Mouse (Mus musculus): ENCODE data around the gene Iqgap3. TPM values are rescaled to one million over a fixed set of nuclear protein-coding genes. Genes with fewer than 3 reads are reported as not detected.
A peak's percentile ranks its signal among the peaks of the same experiment; 100 is the strongest.

Iqgap3 gene
- polyA plus RNA-seq, 1 experiment from 2014 or later = 19.5 TPM

- under 1% methylated on average over 57 of the region's 57 CpGs for WGBS
- Histone ChIP-seq H3K9me3 (no peaks in the 10 kb centered on the region), H3K36me3 (no peaks in the 10 kb centered on the region), H3K4me3 (peak overlapping the region; percentile 70), H3K27me3 (ENCODE audit: insufficient read depth, poor library complexity, severe bottlenecking) (peaks cover 29% of the 10 kb centered on the region), H3K27ac (peak overlapping the region; percentile 93), H3K4me1 (replicated peaks) (peaks cover 99% of the 10 kb centered on the region)
- DNase-seq (ENCODE audit: low spot score) = no peak
Measured at GRCm38 (mm10) chr3:88142546-88142915, 60.8 kb downstream of the Iqgap3 start.

- H3K9me3 ChIP-seq = no peaks in the 10 kb centered on the region
- peak; percentile 49 for DNase-seq (ENCODE audit: low spot score)
- H3K27me3 ChIP-seq (ENCODE audit: insufficient read depth, poor library complexity, severe bottlenecking) = peaks cover 29% of the 10 kb centered on the region
- H3K4me1 ChIP-seq (replicated peaks) = peaks cover 99% of the 10 kb centered on the region
- peak overlapping the region; percentile 93 for H3K27ac ChIP-seq
- WGBS = 1% methylated on average over 33 of the region's 33 CpGs
- H3K36me3 ChIP-seq = no peaks in the 10 kb centered on the region
- peak overlapping the region; percentile 70 for H3K4me3 ChIP-seq
Measured at GRCm38 (mm10) chr3:88142916-88143771, 61.4 kb downstream of the Iqgap3 start.

DNA sequence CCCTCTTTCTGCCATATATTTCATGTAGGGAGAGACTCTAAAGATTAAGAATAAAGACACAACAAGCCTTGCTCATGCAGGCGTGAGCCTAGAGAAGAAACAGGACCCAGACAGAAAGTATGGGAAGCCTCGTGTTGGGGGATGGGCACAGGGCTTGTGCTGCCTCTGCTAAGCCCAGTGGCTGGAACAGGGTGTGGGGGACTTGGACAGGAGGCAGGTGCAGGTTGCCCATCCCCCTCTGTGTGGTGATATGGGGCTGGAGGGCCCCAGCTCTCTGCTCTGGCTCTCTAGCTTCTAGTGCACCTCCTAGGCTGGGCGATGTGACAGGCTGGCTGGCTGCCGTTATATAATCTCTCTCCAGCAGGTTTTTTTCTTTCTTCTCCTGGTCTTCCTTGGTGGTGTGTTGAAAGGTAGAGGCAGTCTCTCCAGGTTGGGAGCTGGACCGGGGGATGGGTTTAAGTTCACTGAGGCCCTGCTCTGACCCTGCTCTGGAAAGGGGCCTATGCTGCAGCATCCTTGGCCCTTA lies 62.3 kb downstream of the Iqgap3 start:
- peaks cover 27% of the 10 kb centered on the region for H3K27me3 ChIP-seq (ENCODE audit: insufficient read depth, poor library complexity, severe bottlenecking)
- H3K27ac ChIP-seq = peak overlapping the region; percentile 93
- H3K4me3 ChIP-seq = peak overlapping the region; percentile 70
- peaks cover 100% of the 10 kb centered on the region for H3K4me1 ChIP-seq (replicated peaks)
- H3K9me3 ChIP-seq = no peaks in the 10 kb centered on the region
- WGBS = 32% methylated on average over 5 of the region's 5 CpGs
- no peak for DNase-seq (ENCODE audit: low spot score)
- H3K36me3 ChIP-seq = no peaks in the 10 kb centered on the region

DNA sequence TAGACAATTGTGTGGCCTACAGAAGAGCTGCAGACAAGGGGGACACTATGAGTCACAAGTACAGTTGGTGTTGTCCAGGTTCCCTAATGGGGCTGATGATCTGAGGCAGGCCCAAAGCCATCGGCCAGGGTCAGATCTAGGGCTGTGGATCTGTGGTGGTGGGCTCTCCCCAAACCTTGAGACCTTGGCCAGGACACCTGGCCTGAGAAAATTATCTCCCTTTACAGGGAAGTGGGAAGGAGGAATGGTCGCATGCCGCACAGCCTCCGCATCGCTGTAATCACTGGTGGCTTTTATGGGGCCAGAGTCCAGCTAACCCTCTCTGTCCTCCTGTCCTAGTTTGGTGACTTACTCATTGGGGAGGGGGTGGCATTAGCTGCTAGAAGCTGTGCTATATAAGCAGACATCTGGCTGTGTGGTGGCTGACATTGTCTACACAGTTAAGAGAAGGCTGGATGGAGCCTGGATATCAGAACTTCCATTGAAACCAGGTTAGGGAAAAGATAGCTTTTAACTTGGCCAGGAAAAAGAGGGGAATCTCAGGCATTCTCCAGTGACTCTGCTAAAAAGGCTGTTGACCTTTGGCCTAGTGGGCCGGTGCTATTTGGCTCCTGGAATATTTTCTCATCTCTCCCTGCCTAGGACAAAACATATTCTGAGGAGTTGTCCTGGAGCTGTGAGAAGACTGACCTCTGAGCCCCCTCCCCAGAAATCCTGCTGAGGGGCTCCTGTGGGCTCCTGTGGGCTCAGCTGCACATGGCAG lies 63.1 kb downstream of the Iqgap3 start:
- 73% methylated on average over 6 of the region's 6 CpGs for WGBS
- peaks cover 100% of the 10 kb centered on the region for H3K4me1 ChIP-seq (replicated peaks)
- H3K9me3 ChIP-seq = no peaks in the 10 kb centered on the region
- H3K27ac ChIP-seq = peak overlapping the region; percentile 93
- H3K36me3 ChIP-seq = no peaks in the 10 kb centered on the region
- peak overlapping the region; percentile 70 for H3K4me3 ChIP-seq
- peaks cover 19% of the 10 kb centered on the region for H3K27me3 ChIP-seq (ENCODE audit: insufficient read depth, poor library complexity, severe bottlenecking)
- DNase-seq (ENCODE audit: low spot score) = no peak

DNA sequence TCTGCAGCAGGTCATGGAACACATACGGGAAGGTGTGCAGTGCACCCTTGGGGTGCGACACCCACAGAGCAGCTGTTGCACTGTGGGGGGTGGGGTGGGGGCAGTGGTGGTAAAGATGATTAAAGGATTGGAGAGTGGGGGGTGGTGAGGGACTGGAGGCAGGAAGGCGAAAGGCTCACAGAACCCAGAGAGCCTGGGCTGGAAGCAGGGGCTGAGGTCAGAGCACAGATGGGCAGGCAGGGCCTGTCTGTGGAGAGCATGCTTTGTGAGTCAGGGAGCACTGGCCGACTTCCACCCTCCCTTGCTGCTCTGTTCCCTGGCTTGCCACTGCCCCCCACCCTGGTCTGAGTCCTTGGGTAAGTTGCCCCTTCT lies 63.6 kb downstream of the Iqgap3 start:
- H3K36me3 ChIP-seq = no peaks in the 10 kb centered on the region
- WGBS = 36% methylated on average over 4 of the region's 4 CpGs
- no peaks in the 10 kb centered on the region for H3K9me3 ChIP-seq
- H3K4me3 ChIP-seq = peak overlapping the region; percentile 70
- peaks cover 100% of the 10 kb centered on the region for H3K4me1 ChIP-seq (replicated peaks)
- no peak for DNase-seq (ENCODE audit: low spot score)
- peaks cover 14% of the 10 kb centered on the region for H3K27me3 ChIP-seq (ENCODE audit: insufficient read depth, poor library complexity, severe bottlenecking)
- peak overlapping the region; percentile 93 for H3K27ac ChIP-seq

DNA sequence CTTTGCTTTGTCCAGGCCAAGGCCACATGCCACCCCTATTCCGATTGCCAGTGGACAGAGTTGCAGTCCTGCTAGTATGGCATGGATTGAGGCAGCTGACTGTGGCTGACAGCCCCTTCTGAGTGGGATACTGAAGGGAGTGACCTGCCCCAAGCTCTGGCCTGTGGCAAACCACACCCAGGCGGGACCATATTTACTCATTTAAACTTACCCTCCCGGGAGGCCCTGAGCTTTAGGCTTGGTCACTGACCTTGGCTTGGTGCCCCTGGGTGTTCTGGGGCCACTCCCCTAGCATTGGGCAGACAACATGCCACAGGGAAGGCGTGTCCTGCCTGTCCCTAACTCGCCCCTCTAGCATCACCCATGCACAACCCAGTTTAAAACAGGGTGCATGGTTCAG lies 64.2 kb downstream of the Iqgap3 start:
- Histone ChIP-seq H3K36me3 (no peaks in the 10 kb centered on the region), H3K4me1 (replicated peaks) (peaks cover 100% of the 10 kb centered on the region), H3K27ac (peak overlapping the region; percentile 93), H3K9me3 (no peaks in the 10 kb centered on the region), H3K4me3 (peak overlapping the region; percentile 70; the same call in 1 of the 2 replicates), H3K27me3 (ENCODE audit: insufficient read depth, poor library complexity, severe bottlenecking) (peaks cover 8% of the 10 kb centered on the region)
- 65% methylated on average over 5 of the region's 5 CpGs for WGBS
- DNase-seq (ENCODE audit: low spot score) = no peak

DNA sequence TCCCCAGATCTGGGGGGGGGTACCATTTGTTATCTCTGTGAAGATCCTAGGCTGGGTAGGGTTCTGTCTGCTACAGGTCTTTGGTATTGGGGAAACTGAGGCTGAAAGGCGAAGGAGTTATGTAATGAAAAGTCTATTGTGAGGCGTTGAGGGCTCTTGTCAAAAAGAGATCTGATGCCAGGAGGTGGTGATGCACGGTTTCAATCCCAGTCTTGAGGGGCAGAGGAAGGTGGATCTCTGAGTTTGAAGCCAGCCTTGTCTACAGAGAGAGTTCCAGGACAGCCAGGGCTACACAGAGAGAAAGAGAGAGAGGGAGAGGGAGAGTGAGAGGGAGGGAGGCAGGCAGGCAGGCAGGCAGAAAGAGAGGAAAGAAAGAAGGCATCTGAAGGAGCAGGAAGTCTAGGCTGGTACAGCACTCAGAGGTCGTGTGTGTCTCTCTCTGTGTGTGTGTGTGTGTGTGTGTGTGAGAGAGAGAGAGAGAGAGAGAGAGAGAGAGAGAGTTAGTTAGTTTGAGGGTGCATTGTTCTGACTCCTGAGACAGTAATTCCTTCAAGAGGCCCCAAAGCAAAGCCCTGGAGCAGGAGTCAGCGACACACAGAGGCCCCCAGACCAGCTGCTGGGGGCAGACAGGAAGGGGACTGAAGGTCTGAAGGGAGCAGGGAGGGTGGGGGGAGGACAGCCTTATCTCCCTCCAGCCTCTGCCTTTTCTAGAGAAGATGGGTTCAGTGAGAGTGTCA lies 64.8 kb downstream of the Iqgap3 start:
- Histone ChIP-seq H3K9me3 (no peaks in the 10 kb centered on the region), H3K4me3 (peak overlapping the region; percentile 70; the same call in 1 of the 2 replicates), H3K36me3 (no peaks in the 10 kb centered on the region), H3K4me1 (replicated peaks) (peaks cover 100% of the 10 kb centered on the region), H3K27me3 (ENCODE audit: insufficient read depth, poor library complexity, severe bottlenecking) (peaks cover 2% of the 10 kb centered on the region), H3K27ac (peak overlapping the region; percentile 93)
- WGBS = 46% methylated on average over 5 of the region's 5 CpGs
- no peak for DNase-seq (ENCODE audit: low spot score)

DNA sequence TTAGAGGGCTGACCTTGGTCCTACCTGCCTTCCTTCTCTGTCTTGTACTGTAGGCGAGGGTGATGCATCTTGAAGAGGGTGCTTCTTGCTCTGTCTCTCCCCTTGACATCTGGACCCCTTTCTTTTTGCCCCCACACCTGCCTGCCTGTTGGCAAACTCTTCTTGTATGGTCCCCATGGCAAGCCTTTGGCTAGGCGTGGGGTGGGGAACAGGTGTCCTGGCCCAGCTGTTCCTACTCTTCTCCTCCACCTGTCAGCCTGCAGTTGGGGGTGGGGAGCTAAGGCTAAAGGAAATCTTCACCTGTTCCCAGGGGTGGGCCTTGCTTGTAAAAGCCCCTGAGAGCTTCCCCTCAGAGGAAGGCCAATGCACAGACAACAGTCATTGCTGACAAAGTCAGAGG lies 65.7 kb downstream of the Iqgap3 start:
- Histone ChIP-seq H3K9me3 (no peaks in the 10 kb centered on the region), H3K4me1 (replicated peaks) (peaks cover 100% of the 10 kb centered on the region), H3K27me3 (ENCODE audit: insufficient read depth, poor library complexity, severe bottlenecking) (no peaks in the 10 kb centered on the region), H3K27ac (peak overlapping the region; percentile 93; the same call in 1 of the 2 replicates), H3K36me3 (no peaks in the 10 kb centered on the region), H3K4me3 (no peak overlapping the region)
- no peak for DNase-seq (ENCODE audit: low spot score)
- WGBS = 75% methylated on average over 2 of the region's 2 CpGs

- H3K4me1 ChIP-seq (replicated peaks) = peaks cover 99% of the 10 kb centered on the region
- no peak overlapping the region for H3K4me3 ChIP-seq
- H3K36me3 ChIP-seq = no peaks in the 10 kb centered on the region
- H3K9me3 ChIP-seq = no peaks in the 10 kb centered on the region
- DNase-seq (ENCODE audit: low spot score) = no peak
- H3K27me3 ChIP-seq (ENCODE audit: insufficient read depth, poor library complexity, severe bottlenecking) = no peaks in the 10 kb centered on the region
- 0 out of 2 replicates have a peak overlapping the region, but pooled peaks have one; percentile 93 for H3K27ac ChIP-seq
- 86% methylated on average over 1 of the region's 1 CpGs for WGBS
Measured at GRCm38 (mm10) chr3:88147866-88148265, 66.1 kb downstream of the Iqgap3 start.

- Histone ChIP-seq H3K27ac (no peak overlapping the region), H3K36me3 (no peaks in the 10 kb centered on the region), H3K4me3 (no peak overlapping the region), H3K4me1 (replicated peaks) (peaks cover 99% of the 10 kb centered on the region), H3K9me3 (no peaks in the 10 kb centered on the region), H3K27me3 (ENCODE audit: insufficient read depth, poor library complexity, severe bottlenecking) (no peaks in the 10 kb centered on the region)
- WGBS = 88% methylated on average over 5 of the region's 5 CpGs
- no peak for DNase-seq (ENCODE audit: low spot score)
Measured at GRCm38 (mm10) chr3:88148354-88148753, 66.6 kb downstream of the Iqgap3 start.

DNA sequence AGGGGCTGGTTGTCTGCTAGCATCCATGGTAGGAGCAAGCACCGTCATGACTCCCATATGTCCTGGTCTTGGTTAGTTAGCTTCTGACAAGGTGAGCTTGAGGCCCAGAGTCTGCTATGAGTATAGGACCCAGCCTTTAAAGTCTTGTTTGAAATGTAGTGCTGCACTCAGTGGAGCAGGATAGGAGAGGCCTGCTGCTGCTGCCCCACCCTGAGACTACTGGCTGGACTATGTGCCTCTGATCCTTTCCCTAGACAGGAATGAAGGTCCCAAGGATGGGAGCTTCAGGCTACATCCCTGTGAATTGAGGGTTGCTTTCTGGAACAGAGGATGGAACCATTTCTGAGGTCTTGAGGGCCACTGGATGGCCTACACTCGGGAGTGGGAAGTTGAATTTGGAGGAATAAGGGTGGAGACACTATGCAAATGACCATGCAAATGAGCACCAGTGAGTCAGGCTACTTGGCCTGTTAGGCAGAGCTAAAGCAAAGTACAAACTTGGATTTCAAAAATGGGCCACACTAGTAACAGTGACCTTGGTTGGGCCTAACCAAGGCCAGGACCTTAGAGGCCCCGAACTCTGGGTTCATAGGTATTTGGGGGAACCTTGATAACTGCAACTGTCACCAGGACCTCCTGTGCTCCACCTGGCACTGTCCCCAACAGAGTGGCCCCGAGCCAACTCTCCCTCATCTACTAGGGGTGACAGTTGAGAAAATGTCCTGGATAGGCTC lies 67.2 kb downstream of the Iqgap3 start:
- WGBS = 68% methylated on average over 4 of the region's 4 CpGs
- peaks cover 94% of the 10 kb centered on the region for H3K4me1 ChIP-seq (replicated peaks)
- no peaks in the 10 kb centered on the region for H3K27me3 ChIP-seq (ENCODE audit: insufficient read depth, poor library complexity, severe bottlenecking)
- H3K4me3 ChIP-seq = peak overlapping the region; percentile 26; the same call in 1 of the 2 replicates
- H3K36me3 ChIP-seq = no peaks in the 10 kb centered on the region
- DNase-seq (ENCODE audit: low spot score) = no peak
- H3K9me3 ChIP-seq = no peaks in the 10 kb centered on the region
- H3K27ac ChIP-seq = peak overlapping the region; percentile 76

DNA sequence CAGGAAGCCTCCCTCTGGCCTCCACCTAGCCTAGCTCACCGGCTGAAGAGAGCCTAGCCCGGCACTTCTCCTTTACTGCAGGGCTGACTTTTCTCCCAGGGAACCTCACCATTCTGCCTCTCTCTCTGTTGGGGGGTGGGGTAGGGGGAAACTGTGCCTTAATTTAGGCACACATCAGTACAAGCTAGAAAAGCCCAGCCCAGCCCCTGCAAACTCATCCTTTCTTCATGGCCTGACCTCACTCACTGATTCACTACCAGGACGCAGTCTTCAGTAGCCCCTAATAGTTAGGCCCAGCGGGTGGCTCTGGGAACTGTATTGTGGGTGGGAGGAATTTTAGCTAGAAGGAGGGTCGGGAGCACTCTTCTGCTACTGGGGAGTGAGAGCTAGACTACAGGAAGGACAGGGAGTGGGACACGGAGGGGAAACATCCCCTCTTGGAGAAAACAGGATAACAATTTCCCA lies 67.8 kb downstream of the Iqgap3 start:
- 19% methylated on average over 6 of the region's 6 CpGs for WGBS
- Histone ChIP-seq H3K27ac (peak overlapping the region; percentile 76), H3K4me3 (peak overlapping the region; percentile 26), H3K9me3 (no peaks in the 10 kb centered on the region), H3K4me1 (replicated peaks) (peaks cover 88% of the 10 kb centered on the region), H3K36me3 (no peaks in the 10 kb centered on the region), H3K27me3 (ENCODE audit: insufficient read depth, poor library complexity, severe bottlenecking) (no peaks in the 10 kb centered on the region)
- no peak for DNase-seq (ENCODE audit: low spot score)

Data from hindbrain, embryonic 10.5 days (tissue).